Mouse (Mus musculus) hematopoietic multipotent progenitor cell, adult 10-12 weeks (in vitro differentiated cells): Measurements from ENCODE around the gene Grrp1. TPM values are rescaled to one million over a fixed set of nuclear protein-coding genes. Genes with fewer than 3 reads are reported as not detected.

Experiments
- polyA plus RNA-seq: library from polyadenylated mRNA; stranded (reverse); fragments of >175 nt; gene quantifications from 2 replicates; pipeline ENCODE4 v1.2.3, GENCODE M21; 2012; ENCODE audit warnings: low replicate concordance

The Grrp1 gene
- polyA plus RNA-seq = 0.26 and 1.3 TPM in 2 replicates

GRCm38 (mm10) chr4:134253722-134254324 is at the start of gene Grrp1:
Grrp1 (minus strand) TSS chr4:134254106.

GRCm38 (mm10) chr4:134287575-134288025 is 33.7 kb upstream of the Grrp1 start, which contains the start of gene Pdik1l:
Pdik1l (minus strand) TSS chr4:134287895.

GRCm38 (mm10) chr4:134246719-134247258 is 7.1 kb downstream of the Grrp1 start, which contains the start of gene Gm30191:
Gm30191 (plus strand) TSS chr4:134246935.

GRCm38 (mm10) chr4:134245148-134245843 is 8.6 kb downstream of the Grrp1 start, which contains the start of gene Zfp593:
Zfp593 (minus strand) TSS chr4:134245592.

GRCm38 (mm10) chr4:134243516-134244250 is 10.2 kb downstream of the Grrp1 start, which contains the start of gene E130218I03Rik:
E130218I03Rik (plus strand) TSS chr4:134243662.

GRCm38 (mm10) chr4:134238279-134238651 is 15.6 kb downstream of the Grrp1 start, which contains the start of gene Cnksr1:
Cnksr1 (minus strand) TSS chr4:134238399.

GRCm38 (mm10) chr4:134227194-134227593 is 26.7 kb downstream of the Grrp1 start, which contains the start of gene Catsper4:
Catsper4 (minus strand) TSS chr4:134227383.

GRCm38 (mm10) chr4:134202904-134203303 is 51.0 kb downstream of the Grrp1 start, which contains the start of gene Gm7534:
Gm7534 (minus strand) TSS chr4:134203004.

Other genes with a start within 250 kb of the Grrp1 start
- 0.58 TPM in 1 of 2 replicates, not detected in the other for gene Lin28a, start 235.3 kb downstream of the Grrp1 start, polyA plus RNA-seq
- 2.9 TPM in 2 replicates for gene Zfp683, start 200.3 kb downstream of the Grrp1 start, polyA plus RNA-seq
- gene Crybg2, start 193.3 kb downstream of the Grrp1 start, polyA plus RNA-seq = 1.6 and 2.0 TPM in 2 replicates
- 340 and 2,143 TPM in 2 replicates for gene Cd52, start 159.0 kb downstream of the Grrp1 start, polyA plus RNA-seq
- gene Ubxn11, start 151.5 kb downstream of the Grrp1 start, polyA plus RNA-seq = 37.0 and 75.8 TPM in 2 replicates
- gene Sh3bgrl3, start 125.3 kb downstream of the Grrp1 start, polyA plus RNA-seq = 217 and 747 TPM in 2 replicates
- 5.6 and 26.8 TPM in 2 replicates for gene Cep85, start 67.0 kb downstream of the Grrp1 start, polyA plus RNA-seq
- gene Gm7534, start 51.1 kb downstream of the Grrp1 start, polyA plus RNA-seq = not detected in 2 replicates
- not detected in 2 replicates for gene Catsper4, start 26.7 kb downstream of the Grrp1 start, polyA plus RNA-seq
- 0.07 and 0.12 TPM in 2 replicates for gene Cnksr1, start 15.7 kb downstream of the Grrp1 start, polyA plus RNA-seq
- 0.15 TPM in 1 of 2 replicates, not detected in the other for gene E130218I03Rik, start 10.4 kb downstream of the Grrp1 start, polyA plus RNA-seq
- 21.3 and 31.9 TPM in 2 replicates for gene Zfp593, start 8.5 kb downstream of the Grrp1 start, polyA plus RNA-seq
- gene Gm30191, start 7.2 kb downstream of the Grrp1 start, polyA plus RNA-seq = not detected in 2 replicates
- gene Pdik1l, start 33.8 kb upstream of the Grrp1 start, polyA plus RNA-seq = 1.9 and 4.3 TPM in 2 replicates
- gene Trim63, start 61.0 kb upstream of the Grrp1 start, polyA plus RNA-seq = not detected in 2 replicates
- gene Slc30a2, start 89.1 kb upstream of the Grrp1 start, polyA plus RNA-seq = 0.21 TPM in 1 of 2 replicates, not detected in the other
- 0.76 and 0.95 TPM in 2 replicates for gene Extl1, start 129.7 kb upstream of the Grrp1 start, polyA plus RNA-seq
- 0.71 and 1.8 TPM in 2 replicates for gene Pafah2, start 142.2 kb upstream of the Grrp1 start, polyA plus RNA-seq
- 8.3 and 57.9 TPM in 2 replicates for gene Stmn1, start 214.2 kb upstream of the Grrp1 start, polyA plus RNA-seq
- gene Paqr7, start 242.6 kb upstream of the Grrp1 start, polyA plus RNA-seq = 11.4 and 19.1 TPM in 2 replicates